Mouse (Mus musculus) splenic B cell, adult 2 months (primary cell): ENCODE results near the gene Dsn1.

Experiments
- DNase-seq: peaks from one replicate; pipeline ENCODE4 v3.0.0-alpha.2; 2011; ENCODE audit warnings: low read depth, low spot score
- H3K27me3 ChIP-seq: 2 replicates; pipeline ENCODE4 v1.6.1; 2012; ENCODE audit warnings: mild to moderate bottlenecking, low read length, moderate library complexity, mixed read lengths; ENCODE audit not compliant: control insufficient read depth, poor library complexity, insufficient read depth, severe bottlenecking
- H3K36me3 ChIP-seq: 2 replicates; pipeline ENCODE4 v1.6.1; 2012; ENCODE audit warnings: mild to moderate bottlenecking, low read length, moderate library complexity, mixed read lengths; ENCODE audit not compliant: control insufficient read depth, poor library complexity, insufficient read depth, severe bottlenecking

Gene Dsn1

DNA sequence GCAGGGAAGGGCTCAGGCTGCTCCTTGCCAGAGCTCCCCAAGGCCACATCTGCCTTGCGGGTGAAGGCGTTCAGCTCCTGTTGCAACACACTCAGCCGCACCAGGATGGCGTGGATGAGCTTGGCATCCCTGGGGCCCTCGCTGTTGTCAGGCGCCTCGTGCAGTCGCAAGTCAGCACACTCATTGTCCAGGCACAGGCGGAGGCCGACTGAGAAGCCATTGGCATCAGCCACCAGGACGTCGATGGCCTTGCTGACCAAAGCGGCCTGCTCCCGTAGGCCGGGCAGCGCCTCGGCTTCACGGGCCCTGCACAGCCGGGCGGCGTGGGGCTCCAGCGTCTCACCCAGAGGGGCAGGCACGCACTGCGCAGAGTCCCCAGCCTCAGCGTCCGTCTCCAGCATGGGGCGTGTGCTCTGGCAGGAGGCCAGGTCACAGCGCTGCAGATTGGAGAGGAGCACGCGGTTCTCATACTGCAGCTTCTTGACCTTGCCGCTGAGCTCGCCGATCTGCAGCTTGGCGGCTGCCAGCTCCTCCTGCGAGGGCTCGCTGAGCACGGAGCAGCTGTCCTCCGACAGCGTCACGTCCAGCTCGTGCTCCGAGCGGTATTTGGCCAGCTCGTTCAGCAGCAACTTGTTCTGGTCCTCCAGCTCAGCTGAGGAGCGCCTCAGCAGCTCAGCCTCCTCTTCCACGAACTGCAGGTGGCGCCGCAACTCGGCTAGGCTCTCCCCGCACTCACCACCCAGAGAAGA lies 33.1 kb upstream of the Dsn1 start:
- Histone ChIP-seq H3K27me3 (no peaks in the 10 kb centered on the region), H3K36me3 (no peaks in the 10 kb centered on the region)
- no peak for DNase-seq

DNA sequence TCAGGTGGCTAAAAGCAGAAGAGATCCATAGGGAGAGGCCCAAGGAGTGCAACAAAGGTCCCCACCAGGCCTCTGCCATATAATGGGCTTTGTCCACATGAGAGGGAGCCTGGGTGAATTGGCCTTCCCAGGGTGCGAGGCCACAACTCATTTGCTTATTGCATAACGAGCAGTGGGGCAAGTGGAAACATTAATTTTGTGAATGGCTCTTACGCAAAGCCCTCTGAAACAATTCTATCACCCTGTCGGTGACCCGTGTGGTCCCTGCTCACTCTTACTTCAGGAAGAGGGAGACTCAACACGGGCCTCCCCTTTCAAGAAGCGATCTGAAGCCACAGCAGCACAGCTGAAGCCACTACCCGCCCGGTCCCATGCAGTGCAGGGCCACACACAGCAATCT lies 30.3 kb upstream of the Dsn1 start:
- Histone ChIP-seq H3K36me3 (no peaks in the 10 kb centered on the region), H3K27me3 (no peaks in the 10 kb centered on the region)
- no peak for DNase-seq

DNA sequence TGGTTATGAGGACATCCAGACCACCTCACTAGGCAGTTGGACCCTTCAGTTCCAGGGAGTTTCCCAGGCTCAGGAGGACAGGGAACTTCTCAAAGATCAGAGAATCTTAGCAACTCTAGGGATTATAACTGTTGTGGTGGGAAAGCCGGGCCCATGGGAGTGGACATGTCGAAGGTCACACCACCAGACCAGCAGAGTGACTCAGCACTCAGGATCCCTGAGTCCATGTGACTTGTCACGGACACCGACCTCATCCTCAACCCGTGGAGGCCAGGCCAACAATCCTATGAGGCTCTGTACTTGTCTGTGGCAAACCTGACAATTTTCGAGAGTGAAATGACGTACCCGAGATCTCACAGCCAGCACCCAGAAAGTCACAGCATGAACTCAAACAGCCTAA lies 29.4 kb upstream of the Dsn1 start:
- DNase-seq = no peak
- Histone ChIP-seq H3K27me3 (no peaks in the 10 kb centered on the region), H3K36me3 (no peaks in the 10 kb centered on the region)

DNA sequence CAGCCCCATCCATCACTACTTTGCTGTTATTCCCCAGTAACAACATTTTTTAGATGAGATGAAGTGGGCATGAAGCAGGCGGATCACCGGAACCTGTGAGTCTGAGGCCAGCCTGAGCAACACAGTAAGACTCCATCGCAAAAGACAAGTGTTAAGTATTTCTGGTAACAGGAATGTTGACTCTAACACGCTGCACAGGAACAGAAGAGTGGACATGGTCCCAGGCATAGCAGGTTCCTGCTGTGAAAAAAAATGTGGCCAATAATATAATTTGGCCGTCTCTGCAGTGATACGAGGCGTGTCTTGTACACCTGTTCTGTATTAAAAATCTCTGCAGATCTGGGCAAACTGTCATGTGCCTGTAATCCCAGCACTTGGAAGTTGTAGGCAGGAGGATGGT lies 28.4 kb upstream of the Dsn1 start:
- no peak for DNase-seq
- no peaks in the 10 kb centered on the region for H3K36me3 ChIP-seq
- H3K27me3 ChIP-seq = no peaks in the 10 kb centered on the region

DNA sequence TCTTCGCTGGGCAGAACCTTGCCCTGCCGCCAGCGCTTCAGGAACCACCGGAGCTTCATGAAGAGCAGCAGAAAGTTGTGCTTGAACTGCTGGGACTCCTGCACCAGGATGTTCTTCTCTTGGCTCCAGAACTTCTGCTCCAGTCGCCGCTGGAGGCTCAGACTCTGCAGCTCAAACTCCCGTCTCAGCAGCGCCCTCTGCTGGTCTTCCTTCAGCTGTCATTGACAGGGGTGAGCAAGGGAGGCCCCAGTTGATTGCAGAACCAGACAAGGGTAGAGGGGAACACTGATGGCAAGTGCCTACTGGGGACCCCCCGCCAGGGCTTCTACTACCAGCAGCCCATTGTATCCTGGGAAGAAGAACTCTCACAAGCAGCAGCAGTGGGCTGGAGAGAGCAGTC lies 23.9 kb upstream of the Dsn1 start:
- Histone ChIP-seq H3K36me3 (no peaks in the 10 kb centered on the region), H3K27me3 (no peaks in the 10 kb centered on the region)
- DNase-seq = peak; percentile 86

DNA sequence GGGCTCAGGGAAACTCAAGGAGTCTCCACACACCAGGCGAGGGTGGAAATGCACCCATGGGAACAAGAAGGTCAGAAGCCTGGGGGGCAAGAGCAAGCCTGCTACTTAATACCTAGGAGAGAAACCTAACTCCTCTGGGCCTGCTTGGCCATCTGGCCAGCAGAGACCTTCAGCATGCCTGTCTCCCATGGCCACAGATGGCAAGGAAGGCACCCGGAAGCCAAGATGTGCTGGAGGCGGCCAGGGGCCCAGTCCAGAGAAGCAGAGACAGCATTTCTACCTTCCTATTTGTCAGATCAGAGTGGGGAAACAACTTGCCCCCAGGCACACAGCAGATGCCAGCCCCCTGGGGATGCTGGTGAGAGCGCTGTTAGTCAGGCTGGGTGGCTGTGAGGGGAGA lies 21.3 kb upstream of the Dsn1 start:
- DNase-seq = no peak
- Histone ChIP-seq H3K36me3 (no peaks in the 10 kb centered on the region), H3K27me3 (no peaks in the 10 kb centered on the region)

DNA sequence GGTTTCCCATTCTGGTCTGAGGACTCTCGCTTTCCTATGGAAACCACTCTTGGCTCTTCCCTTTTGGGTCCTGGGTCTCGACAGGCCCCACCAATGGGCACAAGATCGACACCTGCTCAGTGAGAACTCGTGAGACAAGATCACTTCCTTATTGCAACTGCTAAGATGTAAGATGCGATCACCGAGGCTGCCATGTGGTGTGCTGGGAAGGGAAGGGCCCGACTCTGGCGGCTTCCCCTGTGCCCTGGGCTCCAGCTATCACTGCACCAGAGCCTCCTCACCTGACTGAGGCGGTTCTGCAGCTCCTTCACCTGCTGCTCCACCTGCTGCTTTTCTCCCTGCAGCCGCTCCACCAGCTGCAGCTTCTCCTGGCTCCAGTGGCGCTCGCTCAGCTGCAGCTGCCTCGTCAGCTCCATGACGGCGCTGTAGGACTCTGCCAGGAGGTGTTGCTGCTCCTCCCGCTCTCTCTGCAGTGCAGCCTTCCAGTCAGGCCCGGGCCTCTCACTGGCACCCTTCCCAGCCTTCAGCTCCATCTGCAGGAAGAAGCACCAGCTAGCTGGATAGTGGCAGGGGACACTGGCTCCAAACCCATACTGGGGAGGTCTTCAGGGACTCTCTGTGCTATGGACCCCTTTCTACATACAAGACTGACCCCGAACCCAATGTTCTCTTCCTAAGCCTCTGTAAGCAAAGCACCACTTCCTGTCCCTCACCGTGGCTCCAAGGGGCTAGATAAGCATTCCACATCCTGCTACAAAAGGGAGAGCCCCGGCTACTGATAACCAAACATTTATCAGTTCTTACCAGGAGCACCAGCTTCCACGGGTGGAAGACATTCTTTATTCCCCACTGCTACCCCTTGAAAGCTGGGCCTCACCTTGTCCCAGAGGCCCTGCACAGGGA lies 20.4 kb upstream of the Dsn1 start:
- no peak for DNase-seq
- no peaks in the 10 kb centered on the region for H3K36me3 ChIP-seq
- no peaks in the 10 kb centered on the region for H3K27me3 ChIP-seq

DNA sequence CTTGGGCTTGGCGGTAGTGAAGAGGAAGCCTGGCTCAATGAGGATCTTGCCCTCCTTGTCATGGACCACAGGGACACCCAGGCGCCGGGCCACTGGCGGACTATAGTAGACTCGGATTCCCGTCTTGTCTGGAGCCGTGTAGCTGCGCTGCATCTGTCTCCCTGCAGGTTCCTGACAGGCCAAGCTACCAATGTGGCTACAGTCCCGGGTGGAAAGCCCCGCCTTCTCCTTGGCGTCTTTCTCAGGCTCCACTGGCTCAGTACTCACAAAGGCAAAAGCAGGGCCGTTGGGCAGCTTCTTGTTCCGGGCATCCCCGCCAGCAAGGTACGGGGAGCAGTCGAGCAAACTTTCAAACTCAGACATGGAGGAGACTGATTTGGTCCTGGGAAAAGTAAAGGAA lies 14.2 kb upstream of the Dsn1 start:
- no peak for DNase-seq
- no peaks in the 10 kb centered on the region for H3K36me3 ChIP-seq
- no peaks in the 10 kb centered on the region for H3K27me3 ChIP-seq

DNA sequence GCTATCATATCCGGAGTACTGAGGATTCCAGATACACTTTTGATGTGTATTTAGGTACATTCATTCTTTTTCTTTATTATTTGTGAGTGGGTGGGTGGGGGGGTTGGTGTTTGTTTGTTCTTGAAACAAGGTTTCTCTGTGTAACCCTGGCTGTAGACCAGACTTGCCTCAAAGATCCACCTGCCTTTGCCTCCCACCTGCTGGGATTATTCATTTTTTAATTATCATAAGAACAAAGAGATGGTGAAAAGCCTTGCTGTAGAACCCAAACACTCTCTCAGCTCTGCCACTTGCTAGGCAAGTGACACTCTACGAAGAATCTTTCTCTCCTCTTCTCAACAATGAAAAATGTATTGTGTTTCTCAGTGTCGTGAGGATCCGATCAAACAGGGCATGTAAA lies 12.3 kb upstream of the Dsn1 start:
- Histone ChIP-seq H3K36me3 (no peaks in the 10 kb centered on the region), H3K27me3 (no peaks in the 10 kb centered on the region)
- DNase-seq = no peak

DNA sequence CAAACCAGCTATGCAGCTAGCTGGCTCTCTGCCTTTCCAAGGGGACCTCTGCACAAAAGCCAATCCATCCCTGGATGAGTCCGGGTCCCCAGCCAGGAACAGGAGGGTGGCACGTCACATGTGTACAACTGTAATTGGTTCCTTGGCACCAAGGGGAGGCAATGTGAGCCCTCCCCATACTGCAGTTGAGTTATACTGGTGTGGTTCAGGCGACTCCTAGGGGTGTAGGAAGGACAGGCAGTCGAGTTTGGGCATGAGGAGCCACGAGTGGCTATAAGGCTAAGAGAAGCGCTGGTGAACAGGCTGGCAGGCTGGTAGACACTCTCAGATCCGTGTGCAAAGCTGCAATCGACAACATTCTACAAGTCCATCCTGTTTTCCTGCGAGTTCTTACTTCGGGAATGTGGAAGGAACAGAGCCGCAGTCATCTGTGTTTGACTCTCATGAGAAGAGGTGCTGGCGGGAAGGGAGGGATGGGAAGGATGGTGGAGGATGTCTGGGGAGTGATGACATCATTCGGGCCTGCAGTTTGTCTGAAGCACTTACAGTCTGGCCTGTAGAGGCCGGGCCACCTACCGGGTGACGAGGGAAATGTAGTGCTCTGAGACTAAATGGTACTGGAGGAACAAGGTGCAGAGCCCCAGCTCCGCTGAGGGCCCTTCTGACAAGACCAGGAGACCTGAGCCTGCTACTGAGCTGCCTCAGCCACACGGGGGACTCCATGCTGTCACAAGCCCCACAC lies 9.7 kb upstream of the Dsn1 start:
- H3K27me3 ChIP-seq = no peaks in the 10 kb centered on the region
- no peaks in the 10 kb centered on the region for H3K36me3 ChIP-seq
- DNase-seq = no peak

DNA sequence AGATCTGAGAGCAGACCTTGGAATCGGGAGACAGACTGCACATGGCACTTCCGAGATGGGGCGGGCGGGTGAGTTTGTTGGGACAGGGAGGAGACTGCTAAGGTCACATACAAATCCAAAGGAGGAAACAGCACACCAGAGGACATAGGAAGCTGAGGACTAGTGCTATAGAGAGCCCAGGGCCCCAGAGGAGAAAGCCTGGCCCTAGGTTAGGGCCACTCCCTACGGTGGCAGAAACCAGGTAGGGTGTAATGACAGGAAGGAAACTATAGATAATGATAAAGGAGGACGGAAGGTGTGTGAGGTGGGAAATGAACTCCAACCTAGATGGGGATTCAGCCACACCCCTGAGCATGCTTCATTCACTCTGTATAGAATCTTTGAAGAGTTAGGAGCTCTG lies 5.4 kb upstream of the Dsn1 start:
- Histone ChIP-seq H3K36me3 (no peaks in the 10 kb centered on the region), H3K27me3 (no peaks in the 10 kb centered on the region)
- DNase-seq = no peak

DNA sequence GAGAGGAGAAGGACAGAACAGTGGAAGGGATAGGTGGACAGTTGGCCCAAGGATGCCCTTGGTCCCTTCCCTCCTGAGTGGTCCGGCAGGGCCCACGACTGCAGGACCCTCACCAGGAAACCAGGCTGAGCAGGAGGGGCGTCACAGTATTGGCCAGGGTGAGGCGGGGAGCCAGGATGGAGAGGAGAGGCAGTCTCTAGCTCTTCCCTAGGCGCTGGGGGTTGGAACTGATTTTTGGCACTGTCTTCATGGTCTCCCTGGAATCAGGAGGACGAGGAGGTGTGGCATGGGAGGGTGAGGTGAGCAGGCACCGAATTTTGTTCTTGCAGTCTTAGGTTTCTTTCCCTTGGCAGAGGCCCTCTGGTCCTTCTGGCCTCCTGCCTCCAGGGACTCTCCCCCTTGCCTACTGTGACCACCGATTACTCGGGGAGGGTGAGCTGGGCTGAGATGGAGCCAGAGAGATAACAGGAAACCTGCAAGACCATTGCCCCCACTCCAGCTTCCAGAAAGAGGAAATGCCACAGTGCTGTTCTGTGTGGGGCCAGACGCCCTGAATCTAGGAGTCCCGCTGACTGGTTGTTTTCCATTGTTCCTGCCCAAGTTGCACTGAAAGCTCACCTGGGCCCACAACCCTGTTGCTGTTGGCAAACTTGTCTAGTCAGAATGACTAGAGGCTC lies 3.8 kb upstream of the Dsn1 start:
- H3K36me3 ChIP-seq = no peaks in the 10 kb centered on the region
- DNase-seq = no peak
- no peaks in the 10 kb centered on the region for H3K27me3 ChIP-seq

DNA sequence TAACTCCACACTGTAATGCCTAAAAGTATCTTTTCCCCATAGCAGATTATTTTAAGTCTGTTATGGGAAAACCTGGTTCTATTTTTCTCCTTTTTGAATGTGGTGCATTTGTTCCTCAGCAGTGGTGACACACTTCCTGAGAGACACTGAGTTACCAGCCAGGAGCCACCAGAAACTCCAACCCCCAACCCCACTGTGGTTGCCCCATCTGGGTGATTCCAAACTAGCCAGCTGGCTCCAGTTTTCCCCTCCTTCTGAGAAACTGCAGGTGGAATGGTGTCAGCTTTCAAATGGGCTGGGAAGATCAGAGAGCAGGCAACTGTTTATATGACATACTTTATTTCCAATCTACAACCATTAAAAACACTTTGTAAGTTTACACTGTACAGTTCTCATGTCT lies 3.2 kb upstream of the Dsn1 start:
- DNase-seq = no peak
- H3K27me3 ChIP-seq = no peaks in the 10 kb centered on the region
- H3K36me3 ChIP-seq = no peaks in the 10 kb centered on the region

DNA sequence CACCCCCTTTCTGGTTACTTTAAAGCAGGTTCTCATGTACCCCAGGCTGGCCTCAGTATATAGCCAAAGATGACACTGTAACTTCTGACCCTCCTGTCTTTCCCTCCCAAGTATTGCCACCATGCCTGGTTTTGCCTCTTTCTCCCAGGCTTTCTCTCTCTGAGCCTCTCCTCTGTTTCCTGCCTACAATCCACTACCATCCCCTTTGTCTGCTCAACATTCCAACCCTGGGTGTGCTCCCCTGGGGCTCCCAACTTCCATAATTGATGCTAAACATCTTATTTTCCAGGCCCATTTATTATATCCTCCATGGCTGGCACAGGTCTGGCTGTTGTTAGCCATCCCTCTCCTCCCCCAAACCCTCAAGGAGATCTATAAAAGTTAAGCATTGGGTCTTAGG lies 1.6 kb upstream of the Dsn1 start:
- DNase-seq = no peak
- no peaks in the 10 kb centered on the region for H3K27me3 ChIP-seq
- H3K36me3 ChIP-seq = no peaks in the 10 kb centered on the region
